Mouse (Mus musculus): ENCODE data around the gene Tm4sf4. TPM values are rescaled to one million over a fixed set of nuclear protein-coding genes. Genes with fewer than 3 reads are reported as not detected.

Tm4sf4 gene
- total and polyA plus RNA-seq, 3 experiments: not detected

- in situ Hi-C loops (cut with MboI; ENCODE audit: low pct_ligation_motif_present, low pct_unique_long_range_greater_than_20kb, low sequenced_read_pairs): no loop called here
- Histone ChIP-seq H3K4me3 (replicated peaks in 1 of 3; ENCODE audit: low read depth in 2 of 3, low read length in 2 of 3, poor library complexity in 1 of 3) (no peak overlapping the region), H3K4me1 (ENCODE audit: control insufficient read depth in 1 of 2, insufficient read depth in 2 of 2) (no peaks in the 10 kb centered on the region), H3K9me3 (replicated peaks; ENCODE audit: low read length) (no peaks in the 10 kb centered on the region), H3K27me3 (replicated peaks) (no peaks in the 10 kb centered on the region), H3K36me3 (replicated peaks in 1 of 2; ENCODE audit: control insufficient read depth in 1 of 2, insufficient read depth in 1 of 2, low read length in 1 of 2) (no peaks in the 10 kb centered on the region), H3K79me2 (replicated peaks; ENCODE audit: control insufficient read depth, extremely low read depth, insufficient read depth, poor library complexity, severe bottlenecking) (no peaks in the 10 kb centered on the region), H3K9ac (ENCODE audit: insufficient read depth, low read depth) (no peak overlapping the region), H3K27ac (ENCODE audit: insufficient read depth, low read depth) (no peak overlapping the region), H3K4me2 (ENCODE audit: insufficient read depth, low read depth, poor library complexity, severe bottlenecking) (no peak overlapping the region)
- DNase-seq (ENCODE audit: extremely low read depth): no peak
- TF ChIP-seq ETS1 (conservative IDR thresholded peaks at IDR 0.05; ENCODE audit: low read depth, low read length) (no peak), JUN (IDR thresholded peaks at IDR 0.05; ENCODE audit: insufficient read depth, low read depth, low read length) (no peak), MAFK (IDR thresholded peaks at IDR 0.05; ENCODE audit: insufficient replicate concordance, low read length) (no peak), HCFC1 (IDR thresholded peaks at IDR 0.05; ENCODE audit: low read depth, low read length) (no peak), KAT2A (IDR thresholded peaks at IDR 0.05; ENCODE audit: insufficient replicate concordance, low read length) (no peak), TCF12 (IDR thresholded peaks at IDR 0.05; ENCODE audit: low read depth, low read length) (no peak), CHD1 (IDR thresholded peaks at IDR 0.05; ENCODE audit: low read depth, low read length) (no peak), ZC3H11A (IDR thresholded peaks at IDR 0.05; ENCODE audit: low read depth, low read length) (no peak), BHLHE40 (IDR thresholded peaks at IDR 0.05; ENCODE audit: low read depth, low read length) (no peak), MAZ (IDR thresholded peaks at IDR 0.05; ENCODE audit: low read depth, low read length) (no peak), GABPA (IDR thresholded peaks at IDR 0.05; ENCODE audit: insufficient replicate concordance, low read depth, low read length) (no peak), USF2 (conservative IDR thresholded peaks at IDR 0.05; ENCODE audit: low read depth, low read length) (no peak), MXI1 (IDR thresholded peaks at IDR 0.05; ENCODE audit: low read depth, low read length) (no peak)
- dilution Hi-C loops (cut with MboI; ENCODE audit: extremely low pct_ligation_motif_present, extremely low pct_unique_long_range_greater_than_20kb, low sequenced_read_pairs): no loop called here
These were observed 1.2 kb downstream of the Tm4sf4 start for GRCm38 (mm10) chr3:57426351-57426750.

- Histone ChIP-seq H3K79me2 (replicated peaks; ENCODE audit: control insufficient read depth, extremely low read depth, insufficient read depth, poor library complexity, severe bottlenecking) (no peaks in the 10 kb centered on the region), H3K4me3 (replicated peaks in 1 of 3; ENCODE audit: low read depth in 2 of 3, low read length in 2 of 3, poor library complexity in 1 of 3) (no peak overlapping the region), H3K27me3 (replicated peaks) (no peaks in the 10 kb centered on the region), H3K27ac (ENCODE audit: insufficient read depth, low read depth) (no peak overlapping the region), H3K4me2 (ENCODE audit: insufficient read depth, low read depth, poor library complexity, severe bottlenecking) (peak overlapping the region; percentile 25; the same call in 1 of the 2 replicates), H3K36me3 (replicated peaks in 1 of 2; ENCODE audit: control insufficient read depth in 1 of 2, insufficient read depth in 1 of 2, low read length in 1 of 2) (no peaks in the 10 kb centered on the region), H3K9ac (ENCODE audit: insufficient read depth, low read depth) (no peak overlapping the region), H3K9me3 (replicated peaks; ENCODE audit: low read length) (no peaks in the 10 kb centered on the region), H3K4me1 (ENCODE audit: control insufficient read depth in 1 of 2, insufficient read depth in 2 of 2) (no peaks in the 10 kb centered on the region)
- dilution Hi-C loops (cut with MboI; ENCODE audit: extremely low pct_ligation_motif_present, extremely low pct_unique_long_range_greater_than_20kb, low sequenced_read_pairs) (no loop called here), in situ Hi-C loops (cut with MboI; ENCODE audit: low pct_ligation_motif_present, low pct_unique_long_range_greater_than_20kb, low sequenced_read_pairs) (no loop called here)
- no peak for TF ChIP-seq MEF2A (IDR thresholded peaks at IDR 0.05; ENCODE audit: borderline replicate concordance, low read depth, low read length)
- no peak for TF ChIP-seq ELF1 (IDR thresholded peaks at IDR 0.05; ENCODE audit: low read depth, low read length)
- no peak for TF ChIP-seq POLR2AphosphoS2 (IDR thresholded peaks at IDR 0.05; ENCODE audit: low read depth, low read length)
- no peak for TF ChIP-seq EP300 (IDR thresholded peaks at IDR 0.05; ENCODE audit: low read length)
- DNase-seq (ENCODE audit: extremely low read depth): no peak
These were observed 3.8 kb downstream of the Tm4sf4 start for GRCm38 (mm10) chr3:57428682-57429464.

All from CH12.LX (cell line).